Mouse (Mus musculus) stomach, postnatal 0 days (tissue): ENCODE measurements around the gene Gas7.

Source experiments
- CTCF ChIP-seq: IDR thresholded peaks from 2 replicates; pipeline ENCODE4 v1.5.1; 2016; ENCODE audit warnings: antibody characterized with exemption, low read depth, mild to moderate bottlenecking, moderate library complexity
- EP300 ChIP-seq: optimal IDR thresholded peaks from 2 replicates; pipeline ENCODE3; 2016; ENCODE audit warnings: antibody characterized with exemption

- TF ChIP-seq EP300 (no peak), CTCF (no peak)
Observed at GRCm38 (mm10) chr11:67570947-67571346, 115.7 kb downstream of the Gas7 start.
